Mouse (Mus musculus): ENCODE results near the gene Prrc2a. TPM values are rescaled to one million over a fixed set of nuclear protein-coding genes. Genes with fewer than 3 reads are reported as not detected.

Prrc2a gene
- polyA plus RNA-seq, 1 experiment: 277 TPM

DNA sequence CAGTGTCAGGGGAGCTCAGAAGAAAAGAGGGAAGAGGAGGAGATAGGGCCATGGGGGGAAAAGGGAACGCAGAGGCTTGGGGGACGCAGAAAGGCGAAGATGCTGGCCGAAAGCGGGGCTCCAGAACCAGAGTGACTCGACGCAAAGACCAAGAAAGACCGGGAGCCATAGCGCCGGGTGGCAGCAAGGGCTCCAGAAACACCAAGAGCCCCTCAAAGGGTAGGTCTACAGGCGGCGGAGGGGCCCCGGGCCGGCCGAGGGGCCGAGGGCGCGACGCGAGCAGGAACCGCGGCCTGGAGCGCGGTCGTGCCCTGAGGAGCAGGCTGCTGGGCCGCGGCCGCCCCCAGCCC lies 504 bp downstream of the Prrc2a start:
- WGBS: 0% methylated on average over 28 of the region's 28 CpGs
- Histone ChIP-seq H3K27ac (ENCODE audit: insufficient read depth, low read length) (peak overlapping the region; percentile 82), H3K27me3 (ENCODE audit: control insufficient read depth, insufficient read depth, low read length) (no peaks in the 10 kb centered on the region), H3K4me1 (ENCODE audit: control insufficient read depth, insufficient read depth, low read length) (peaks cover 13% of the 10 kb centered on the region; the same call in 1 of the 2 replicates), H3K4me3 (replicated peaks; ENCODE audit: insufficient read depth, low read depth, low read length) (peak overlapping the region; percentile 98)
- DNase-seq: no peak
- no peak for TF ChIP-seq CTCF (IDR thresholded peaks at IDR 0.05; ENCODE audit: borderline replicate concordance, insufficient read depth, low read depth, low read length)

GRCm38 (mm10) chr17:35163326-35164081 lies 1.2 kb downstream of the Prrc2a start:
- 2% methylated on average over 8 of the region's 8 CpGs for WGBS
- Histone ChIP-seq H3K4me1 (ENCODE audit: control insufficient read depth, insufficient read depth, low read length) (peaks cover 13% of the 10 kb centered on the region; the same call in 1 of the 2 replicates), H3K4me3 (replicated peaks; ENCODE audit: insufficient read depth, low read depth, low read length) (peak overlapping the region; percentile 98), H3K27me3 (ENCODE audit: control insufficient read depth, insufficient read depth, low read length) (no peaks in the 10 kb centered on the region), H3K27ac (ENCODE audit: insufficient read depth, low read length) (peak overlapping the region; percentile 82; the same call in 1 of the 2 replicates)
- DNase-seq: no peak
- no peak for TF ChIP-seq POLR2A (IDR thresholded peaks at IDR 0.05; ENCODE audit: borderline replicate concordance, insufficient read depth, low read length)
- no peak for TF ChIP-seq CTCF (IDR thresholded peaks at IDR 0.05; ENCODE audit: borderline replicate concordance, insufficient read depth, low read depth, low read length)

GRCm38 (mm10) chr17:35162730-35163129 lies 2.0 kb downstream of the Prrc2a start:
- peaks cover 13% of the 10 kb centered on the region; the same call in 1 of the 2 replicates for H3K4me1 ChIP-seq (ENCODE audit: control insufficient read depth, insufficient read depth, low read length)
- no peak overlapping the region for H3K27ac ChIP-seq (ENCODE audit: insufficient read depth, low read length)
- no peaks in the 10 kb centered on the region for H3K27me3 ChIP-seq (ENCODE audit: control insufficient read depth, insufficient read depth, low read length)
- TF ChIP-seq CTCF (IDR thresholded peaks at IDR 0.05; ENCODE audit: borderline replicate concordance, insufficient read depth, low read depth, low read length) (no peak), POLR2A (IDR thresholded peaks at IDR 0.05; ENCODE audit: borderline replicate concordance, insufficient read depth, low read length) (no peak)
- 2% methylated on average over 12 of the region's 12 CpGs for WGBS
- peak in 1 of 2 experiments; percentile 50 for DNase-seq
- peak overlapping the region; percentile 30 for H3K4me3 ChIP-seq (replicated peaks; ENCODE audit: insufficient read depth, low read depth, low read length)

GRCm38 (mm10) chr17:35162121-35162520 lies 2.6 kb downstream of the Prrc2a start:
- Histone ChIP-seq H3K4me1 (ENCODE audit: control insufficient read depth, insufficient read depth, low read length) (peaks cover 13% of the 10 kb centered on the region; the same call in 1 of the 2 replicates), H3K27ac (ENCODE audit: insufficient read depth, low read length) (no peak overlapping the region), H3K27me3 (ENCODE audit: control insufficient read depth, insufficient read depth, low read length) (no peaks in the 10 kb centered on the region), H3K4me3 (replicated peaks; ENCODE audit: insufficient read depth, low read depth, low read length) (no peak overlapping the region)
- 39% methylated on average over 14 of the region's 14 CpGs for WGBS
- no peak for DNase-seq
- TF ChIP-seq CTCF (IDR thresholded peaks at IDR 0.05; ENCODE audit: borderline replicate concordance, insufficient read depth, low read depth, low read length) (no peak), POLR2A (IDR thresholded peaks at IDR 0.05; ENCODE audit: borderline replicate concordance, insufficient read depth, low read length) (no peak)

GRCm38 (mm10) chr17:35161421-35161820 lies 3.3 kb downstream of the Prrc2a start:
- H3K27me3 ChIP-seq (ENCODE audit: control insufficient read depth, insufficient read depth, low read length): no peaks in the 10 kb centered on the region
- H3K4me3 ChIP-seq (replicated peaks; ENCODE audit: insufficient read depth, low read depth, low read length): no peak overlapping the region
- H3K4me1 ChIP-seq (ENCODE audit: control insufficient read depth, insufficient read depth, low read length): peaks cover 13% of the 10 kb centered on the region; the same call in 1 of the 2 replicates
- no peak for DNase-seq
- no peak overlapping the region for H3K27ac ChIP-seq (ENCODE audit: insufficient read depth, low read length)
- 25% methylated on average over 11 of the region's 11 CpGs for WGBS
- TF ChIP-seq POLR2A (IDR thresholded peaks at IDR 0.05; ENCODE audit: borderline replicate concordance, insufficient read depth, low read length) (no peak), CTCF (IDR thresholded peaks at IDR 0.05; ENCODE audit: borderline replicate concordance, insufficient read depth, low read depth, low read length) (no peak)

- Histone ChIP-seq H3K27ac (ENCODE audit: insufficient read depth, low read length) (no peak overlapping the region), H3K27me3 (ENCODE audit: control insufficient read depth, insufficient read depth, low read length) (no peaks in the 10 kb centered on the region), H3K4me3 (replicated peaks; ENCODE audit: insufficient read depth, low read depth, low read length) (no peak overlapping the region), H3K4me1 (ENCODE audit: control insufficient read depth, insufficient read depth, low read length) (peaks cover 13% of the 10 kb centered on the region; the same call in 1 of the 2 replicates)
- DNase-seq: no peak
- TF ChIP-seq CTCF (IDR thresholded peaks at IDR 0.05; ENCODE audit: borderline replicate concordance, insufficient read depth, low read depth, low read length): no peak
- 29% methylated on average over 7 of the region's 7 CpGs for WGBS
These were observed 5.1 kb downstream of the Prrc2a start for GRCm38 (mm10) chr17:35159638-35160037.

DNA sequence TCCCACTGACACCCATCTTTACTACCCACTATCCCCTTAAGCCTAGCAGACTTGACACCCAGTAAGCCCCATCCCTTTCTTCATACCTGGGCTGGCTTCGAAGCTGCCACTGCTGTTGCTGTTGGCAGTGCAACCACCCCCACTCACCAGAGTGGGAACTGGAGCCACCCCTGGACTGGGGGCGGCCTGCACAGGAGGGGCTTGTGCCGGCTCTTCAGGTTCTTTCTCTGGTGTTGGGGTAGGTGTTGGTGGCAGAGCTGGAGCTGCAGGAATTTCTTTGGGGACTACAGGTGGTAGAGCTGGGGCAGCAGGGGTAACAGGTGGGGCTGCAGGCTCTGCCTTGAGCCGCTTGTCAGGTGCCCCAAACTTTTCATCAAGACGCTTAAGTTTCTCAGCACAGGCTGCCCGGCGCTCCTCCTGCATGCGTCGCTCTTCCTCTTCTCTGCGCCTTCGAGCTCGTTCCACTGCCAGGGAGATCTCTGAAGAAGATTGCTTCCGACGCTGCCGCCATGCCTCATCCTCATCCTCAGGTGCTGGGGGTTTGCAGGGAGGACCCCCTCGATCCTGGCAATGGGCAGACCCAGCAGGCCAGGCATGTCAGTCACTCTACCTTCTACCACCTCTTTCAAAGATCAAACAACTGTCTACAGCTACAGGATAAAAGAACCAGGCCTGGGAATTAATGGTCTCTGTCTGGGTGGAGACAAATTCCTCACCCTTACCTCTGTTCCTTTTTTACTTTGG lies 5.7 kb downstream of the Prrc2a start:
- peaks cover 13% of the 10 kb centered on the region; the same call in 1 of the 2 replicates for H3K4me1 ChIP-seq (ENCODE audit: control insufficient read depth, insufficient read depth, low read length)
- H3K27me3 ChIP-seq (ENCODE audit: control insufficient read depth, insufficient read depth, low read length): no peaks in the 10 kb centered on the region
- H3K4me3 ChIP-seq (replicated peaks; ENCODE audit: insufficient read depth, low read depth, low read length): no peak overlapping the region
- TF ChIP-seq CTCF (IDR thresholded peaks at IDR 0.05; ENCODE audit: borderline replicate concordance, insufficient read depth, low read depth, low read length): no peak
- TF ChIP-seq POLR2A (IDR thresholded peaks at IDR 0.05; ENCODE audit: borderline replicate concordance, insufficient read depth, low read length): no peak
- DNase-seq: no peak
- 91% methylated on average over 16 of the region's 16 CpGs for WGBS
- H3K27ac ChIP-seq (ENCODE audit: insufficient read depth, low read length): no peak overlapping the region
